Comparison of ENCODE assay signal across 8 mouse cellular contexts in genomic region chr2:157071556-157071955, GRCm38 (mm10). TPM values are rescaled to one million over a fixed set of nuclear protein-coding genes. Genes with fewer than 3 reads are reported as not detected.
A peak's percentile ranks its signal among the peaks of the same experiment; 100 is the strongest.
DNase-seq lines count a peak whose midpoint lies in the region; ATAC-seq and TF ChIP-seq lines count a peak whose summit lies in the region.

No protein-coding gene starts in this region.

- no peak overlapping the region for H3K9ac ChIP-seq in intestine, embryonic 14.5 days (ENCODE audit: low read length)
- H3K9ac ChIP-seq in stomach, embryonic 14.5 days (replicated peaks; ENCODE audit: low read depth, low read length): no peak overlapping the region

- H3K4me1 ChIP-seq in bone marrow macrophage, adult 2 months (ENCODE audit: control insufficient read depth, insufficient read depth, low read length): peaks cover 65% of the 10 kb centered on the region
- peaks cover 93% of the 10 kb centered on the region for H3K4me1 ChIP-seq in intestine, embryonic 14.5 days (replicated peaks; ENCODE audit: control insufficient read depth, insufficient read depth, low read length)
- H3K4me1 ChIP-seq in lung, adult 2 months (ENCODE audit: control insufficient read depth, insufficient read depth, low read length): peaks cover 76% of the 10 kb centered on the region
- H3K4me1 ChIP-seq in stomach, embryonic 14.5 days (ENCODE audit: control insufficient read depth, insufficient read depth, low read length): peaks cover 85% of the 10 kb centered on the region

- WGBS in intestine, embryonic 14.5 days: 21% methylated on average over 2 of the region's 2 CpGs
- 9% methylated on average over 2 of the region's 2 CpGs for WGBS in lung, adult 2 months
- 23% methylated on average over 2 of the region's 2 CpGs for WGBS in stomach, embryonic 14.5 days

- DNase-seq in retina, postnatal 1 day: peak; percentile 61
- no peak for DNase-seq in retina, embryonic 14.5 days (ENCODE audit: low spot score)
- DNase-seq in intestine, embryonic 14.5 days (ENCODE audit: low spot score): peak; percentile 67
- peak; percentile 68 for DNase-seq in lung, adult 2 months
- no peak for DNase-seq in left cerebral cortex, adult 11 months (ENCODE audit: low spot score)

- no peak for TF ChIP-seq CTCF in bone marrow macrophage, adult 2 months (IDR thresholded peaks at IDR 0.05; ENCODE audit: low read depth, low read length)
- TF ChIP-seq CTCF in lung, adult 2 months (IDR thresholded peaks at IDR 0.05; ENCODE audit: insufficient read depth, low read length): no peak

- no peaks in the 10 kb centered on the region for H3K9me3 ChIP-seq in intestine, embryonic 14.5 days (ENCODE audit: control insufficient read depth, low read length)
- H3K9me3 ChIP-seq in stomach, embryonic 14.5 days (ENCODE audit: control insufficient read depth, low read depth, low read length): no peaks in the 10 kb centered on the region

- H3K27ac ChIP-seq in bone marrow macrophage, adult 2 months (ENCODE audit: insufficient read depth, low read depth, low read length): 0 out of 2 replicates have a peak overlapping the region, but pooled peaks have one; percentile 20
- H3K27ac ChIP-seq in intestine, embryonic 14.5 days (ENCODE audit: low read depth): peak overlapping the region; percentile 51; the same call in 1 of the 2 replicates
- H3K27ac ChIP-seq in stomach, embryonic 14.5 days (ENCODE audit: low read length): 0 out of 2 replicates have a peak overlapping the region, but pooled peaks have one; percentile 3

- H3K27me3 ChIP-seq in intestine, embryonic 14.5 days (replicated peaks; ENCODE audit: control insufficient read depth, insufficient read depth, low read length): no peaks in the 10 kb centered on the region
- H3K27me3 ChIP-seq in stomach, embryonic 14.5 days (ENCODE audit: control insufficient read depth, insufficient read depth, low read length): no peaks in the 10 kb centered on the region

- peak; percentile 81 for ATAC-seq in granulocyte monocyte progenitor cell, adult 5-6 weeks (replicated peaks; ENCODE audit: poor library complexity, severe bottlenecking)
- peak; percentile 47; the same call in 1 of the 2 replicates for ATAC-seq in intestine, embryonic 14.5 days (replicated peaks; ENCODE audit: low FRiP score, low TSS enrichment, low read depth)
- peak; percentile 76 for ATAC-seq in stomach, embryonic 14.5 days (ENCODE audit: insufficient number of reproducible peaks, insufficient read depth, low FRiP score, low read depth)

- H3K4me3 ChIP-seq in bone marrow macrophage, adult 2 months (ENCODE audit: insufficient read depth, low read length): 0 out of 2 replicates have a peak overlapping the region, but pooled peaks have one; percentile 4
- H3K4me3 ChIP-seq in intestine, embryonic 14.5 days (ENCODE audit: low read depth, low read length): no peak overlapping the region
- H3K4me3 ChIP-seq in lung, adult 2 months (replicated peaks; ENCODE audit: extremely low read depth, low read depth, low read length): no peak overlapping the region
- no peak overlapping the region for H3K4me3 ChIP-seq in stomach, embryonic 14.5 days (ENCODE audit: low read depth, low read length)

- no peak for TF ChIP-seq POLR2A in bone marrow macrophage, adult 2 months (IDR thresholded peaks at IDR 0.05; ENCODE audit: borderline replicate concordance, low read depth, low read length)
- no peak for TF ChIP-seq POLR2A in lung, adult 2 months (IDR thresholded peaks at IDR 0.05; ENCODE audit: borderline replicate concordance, extremely low read depth, low read depth, low read length)

- peaks cover 12% of the 10 kb centered on the region for H3K36me3 ChIP-seq in intestine, embryonic 14.5 days (ENCODE audit: control insufficient read depth, insufficient read depth, low read length)
- peaks cover 7% of the 10 kb centered on the region; the same call in 1 of the 2 replicates for H3K36me3 ChIP-seq in stomach, embryonic 14.5 days (ENCODE audit: control insufficient read depth, insufficient read depth, low read length)

- peak overlapping the region; percentile 18; the same call in 1 of the 2 replicates for H3K4me2 ChIP-seq in intestine, embryonic 14.5 days (ENCODE audit: low read length)
- peak overlapping the region; percentile 8; the same call in 1 of the 2 replicates for H3K4me2 ChIP-seq in stomach, embryonic 14.5 days (replicated peaks; ENCODE audit: low read depth, low read length)

RNA-seq across cellular contexts. Expression of gene Soga1, which starts 7.5 kb away (rescaled TPM):
- polyA plus RNA-seq in bone marrow macrophage, adult 2 months (2012; ENCODE audit: insufficient read depth, insufficient read length, missing spikeins): 10.9 and 14.9 TPM in 2 replicates
- 4.4 and 5.7 TPM in 2 replicates for total RNA-seq in granulocyte monocyte progenitor cell, adult 5-6 weeks (2014; fragmentation: Nextera tagmentation)
- 2.5 TPM in 2 replicates for total RNA-seq in granulocyte monocyte progenitor cell, adult 5-6 weeks (2017)
- 4.7 and 6.1 TPM in 2 replicates for polyA plus RNA-seq in intestine, embryonic 14.5 days (2014; fragmentation: Nextera tagmentation; extraction: Ambion mirVana)
- polyA plus RNA-seq in lung, adult 2 months (2012; rRNA removed): 34.1 and 37.1 TPM in 2 replicates
- 7.3 and 8.1 TPM in 2 replicates for polyA plus RNA-seq in stomach, embryonic 14.5 days (2014; fragmentation: Nextera tagmentation; extraction: Ambion mirVana)

RNA-seq across cellular contexts. Expression of gene Tldc2, which starts 15.3 kb away (rescaled TPM):
- not detected in 2 replicates for polyA plus RNA-seq in bone marrow macrophage, adult 2 months (2012; ENCODE audit: insufficient read depth, insufficient read length, missing spikeins)
- not detected in 2 replicates for total RNA-seq in granulocyte monocyte progenitor cell, adult 5-6 weeks (2014; fragmentation: Nextera tagmentation)
- total RNA-seq in granulocyte monocyte progenitor cell, adult 5-6 weeks (2017): not detected in 2 replicates
- polyA plus RNA-seq in intestine, embryonic 14.5 days (2014; fragmentation: Nextera tagmentation; extraction: Ambion mirVana): not detected in 2 replicates
- not detected in 2 replicates for polyA plus RNA-seq in lung, adult 2 months (2012; rRNA removed)
- polyA plus RNA-seq in stomach, embryonic 14.5 days (2014; fragmentation: Nextera tagmentation; extraction: Ambion mirVana): not detected in 2 replicates

Comparison
In these comparisons a context has a peak if more than half of its experiments do, and no peak if none do; other contexts are left out.
1. DNase-seq: peak in retina, postnatal 1 day (single experiment), intestine, embryonic 14.5 days (single experiment) and lung, adult 2 months (single experiment); none in retina, embryonic 14.5 days (single experiment) and left cerebral cortex, adult 11 months (single experiment).
2. Peak in every context shown above with its lines, with median percentiles within 50 percentile points of each other: H3K27ac ChIP-seq and ATAC-seq.